Mouse (Mus musculus): Measurements from ENCODE around the gene Serpine1.
"Not testable (repeated sequence)": the region's sequence is repeated elsewhere in the genome, so short reads cannot be mapped to it uniquely, and the experiment has no call there.

Serpine1 gene

GRCm38 (mm10) chr5:137072079-137072960 lies at the start of gene Serpine1:
Gene Serpine1 (minus strand): TSS chr5:137072268.
- DNase-seq, result peak; percentile 22

GRCm38 (mm10) chr5:137121280-137121679 lies 49.2 kb upstream of the Serpine1 start:
- DNase-seq, result no peak

- no peak for DNase-seq
Observed at GRCm38 (mm10) chr5:137118878-137119277, 46.8 kb upstream of the Serpine1 start.

GRCm38 (mm10) chr5:137117994-137118393 lies 45.9 kb upstream of the Serpine1 start:
- not testable (repeated sequence) for DNase-seq

- no peak for DNase-seq
Observed at GRCm38 (mm10) chr5:137116987-137117386, 44.9 kb upstream of the Serpine1 start.

- no peak for DNase-seq
Observed at GRCm38 (mm10) chr5:137115866-137116847, 44.1 kb upstream of the Serpine1 start, which contains the start of gene Trim56. Gene Trim56 (minus strand): TSS chr5:137116209.

- no peak for DNase-seq
Observed at GRCm38 (mm10) chr5:137114891-137115561, 43.0 kb upstream of the Serpine1 start.

- DNase-seq, result no peak
Observed at GRCm38 (mm10) chr5:137111542-137112408, 39.7 kb upstream of the Serpine1 start.

GRCm38 (mm10) chr5:137110863-137111262 lies 38.8 kb upstream of the Serpine1 start:
- no peak for DNase-seq

GRCm38 (mm10) chr5:137109941-137110593 lies 38.0 kb upstream of the Serpine1 start:
- no peak for DNase-seq

GRCm38 (mm10) chr5:137108111-137108510 lies 36.0 kb upstream of the Serpine1 start:
- no peak for DNase-seq

GRCm38 (mm10) chr5:137107670-137108069 lies 35.6 kb upstream of the Serpine1 start:
- DNase-seq, result no peak

- DNase-seq, result peak; percentile 80
Observed at GRCm38 (mm10) chr5:137107024-137107423, 35.0 kb upstream of the Serpine1 start.

- DNase-seq, result no peak
Observed at GRCm38 (mm10) chr5:137106434-137106833, 34.4 kb upstream of the Serpine1 start.

GRCm38 (mm10) chr5:137103969-137104368 lies 31.9 kb upstream of the Serpine1 start:
- DNase-seq, result no peak

GRCm38 (mm10) chr5:137102575-137103522 lies 30.8 kb upstream of the Serpine1 start:
- DNase-seq, result no peak

- DNase-seq, result no peak
Observed at GRCm38 (mm10) chr5:137102078-137102477, 30.0 kb upstream of the Serpine1 start.

GRCm38 (mm10) chr5:137100660-137101059 lies 28.6 kb upstream of the Serpine1 start:
- DNase-seq, result no peak

- no peak for DNase-seq
Observed at GRCm38 (mm10) chr5:137098418-137098817, 26.4 kb upstream of the Serpine1 start.

GRCm38 (mm10) chr5:137096037-137096436 lies 24.0 kb upstream of the Serpine1 start:
- DNase-seq, result no peak
